In genomic region chrX:107255486-107256227, GRCm38 (mm10) we compare ENCODE assay signal across 28 mouse cellular contexts. TPM values are rescaled to one million over a fixed set of nuclear protein-coding genes. Genes with fewer than 3 reads are reported as not detected.
DNase-seq lines count a peak whose midpoint lies in the region; ATAC-seq lines count a peak whose summit lies in the region.
"Had no signal": no experiment of that assay in that cellular context is flagged by ENCODE, and none has a peak within 500 bp of the region (broad histone marks: within the 10 kb centered on the region; RNA-seq: fewer than 3 reads in every experiment).

Gene Gpr174, plus strand, starts transcription at chrX:107255878.

- H3K27ac ChIP-seq in intestine, embryonic 16.5 days (ENCODE audit: low read length) = no peak within 1 kb of the TSS
- H3K27ac ChIP-seq: forebrain, embryonic 10.5 days; heart, embryonic 10.5 days; hindbrain, embryonic 10.5 days; hindbrain, postnatal 0 days; limb, embryonic 15.5 days; liver, embryonic 15.5 days; midbrain, embryonic 10.5 days; neural tube, embryonic 13.5 days had no signal

- no peak within 1 kb of the TSS for H3K4me2 ChIP-seq in intestine, embryonic 16.5 days (ENCODE audit: low read depth, low read length)
- H3K4me2 ChIP-seq: limb, embryonic 15.5 days; liver, embryonic 15.5 days; neural tube, embryonic 13.5 days had no signal

- H3K36me3 ChIP-seq in intestine, embryonic 16.5 days (ENCODE audit: control insufficient read depth, insufficient read depth, low read length) = no peaks in the 10 kb centered on the region
- H3K36me3 ChIP-seq: forebrain, embryonic 10.5 days; heart, embryonic 10.5 days; hindbrain, embryonic 10.5 days; limb, embryonic 15.5 days; liver, embryonic 15.5 days; midbrain, embryonic 10.5 days; neural tube, embryonic 13.5 days had no signal

- peak; percentile 31 for DNase-seq in 416B (ENCODE audit: low read depth)
- no peak for DNase-seq in right cerebral cortex, postnatal 10 days (ENCODE audit: low spot score in 2 of 2)
- DNase-seq in c-Kit-positive CD71-positive TER-119-positive erythroid progenitor cells, embryonic 14.5 days (ENCODE audit: low spot score) = no peak
- DNase-seq: adrenal gland, postnatal 10 days; cerebellum, adult 18-20 months; cerebellum, postnatal 36 days; kidney, adult 2 months; kidney, postnatal 10 days; right cerebral cortex, postnatal 14 days; spleen, adult 18-20 months; thymus, postnatal 25 days had no signal

- 72% methylated on average over 2 of the region's 2 CpGs for WGBS in intestine, embryonic 16.5 days

- no peak within 1 kb of the TSS for H3K9ac ChIP-seq in intestine, embryonic 16.5 days (ENCODE audit: low read depth, low read length)
- H3K9ac ChIP-seq: limb, embryonic 15.5 days; liver, embryonic 15.5 days; neural tube, embryonic 13.5 days had no signal

- peak; percentile 50 for ATAC-seq in CD4-positive, CD25-positive, alpha-beta regulatory T cell, adult 4 months
- ATAC-seq in common myeloid progenitor, adult 5-6 weeks (replicated peaks; ENCODE audit: low read depth, poor library complexity, severe bottlenecking) = peak; percentile 67; the same call in 1 of the 2 replicates
- ATAC-seq in monocyte, adult 5-6 weeks (replicated peaks; ENCODE audit: insufficient number of reproducible peaks, low FRiP score, low TSS enrichment, poor library complexity, severe bottlenecking) = no peak
- no peak for ATAC-seq in intestine, embryonic 16.5 days
- ATAC-seq: hindbrain, postnatal 0 days; lung, postnatal 0 days had no signal

- H3K9me3 ChIP-seq in intestine, embryonic 16.5 days (ENCODE audit: control insufficient read depth, low read length) = no peaks in the 10 kb centered on the region
- H3K9me3 ChIP-seq: forebrain, embryonic 10.5 days; heart, embryonic 10.5 days; hindbrain, embryonic 10.5 days; limb, embryonic 15.5 days; liver, embryonic 15.5 days; midbrain, embryonic 10.5 days; neural tube, embryonic 13.5 days had no signal

- no peaks in the 10 kb centered on the region for H3K4me1 ChIP-seq in intestine, embryonic 16.5 days (ENCODE audit: control insufficient read depth, insufficient read depth, low read length)
- H3K4me1 ChIP-seq: forebrain, embryonic 10.5 days; heart, embryonic 10.5 days; hindbrain, embryonic 10.5 days; limb, embryonic 15.5 days; liver, embryonic 15.5 days; midbrain, embryonic 10.5 days; neural tube, embryonic 13.5 days had no signal

- no peaks in the 10 kb centered on the region for H3K27me3 ChIP-seq in intestine, embryonic 16.5 days (replicated peaks; ENCODE audit: control insufficient read depth, insufficient read depth, low read length)
- H3K27me3 ChIP-seq: limb, embryonic 15.5 days; liver, embryonic 15.5 days; neural tube, embryonic 13.5 days had no signal

- H3K4me3 ChIP-seq in intestine, embryonic 16.5 days (ENCODE audit: low read length) = no peak within 1 kb of the TSS
- H3K4me3 ChIP-seq: forebrain, embryonic 10.5 days; heart, embryonic 10.5 days; hindbrain, embryonic 10.5 days; limb, embryonic 15.5 days; liver, embryonic 15.5 days; midbrain, embryonic 10.5 days; neural tube, embryonic 13.5 days had no signal

RNA-seq across cellular contexts. Expression of gene Gpr174, which starts in this region (rescaled TPM):
- 10 to 100 TPM; 87.1 to 91.7 TPM for polyA plus RNA-seq in CD4-positive, CD25-positive, alpha-beta regulatory T cell, adult 4 months (2017; shearing (Covaris generic))
- total RNA-seq in common myeloid progenitor, adult 5-6 weeks (2017) = 0.14 and 0.34 TPM in 2 replicates
- 13.4 to 49.8 TPM (median 16.6 TPM) in 3 replicates for total RNA-seq in monocyte, adult 5-6 weeks (2017)
- 0.04 and 0.11 TPM in 2 replicates for polyA plus RNA-seq in intestine, embryonic 16.5 days (2015; fragmentation: Nextera tagmentation; extraction: Ambion mirVana)
- total RNA-seq: gastrocnemius, adult 18-20 months; hindbrain, postnatal 0 days; layer of hippocampus, adult 8-10 months; left cerebral cortex, postnatal 36 days had no signal
- polyA plus RNA-seq: C2C12; forebrain, embryonic 10.5 days; heart, embryonic 10.5 days; hindbrain, embryonic 10.5 days; lung, postnatal 0 days; midbrain, embryonic 10.5 days; neural tube, embryonic 13.5 days had no signal

Comparison
In these comparisons a context has a peak if more than half of its experiments do, and no peak if none do; other contexts are left out.
1. RNA of gene Gpr174 (total RNA-seq): 13.4 to 49.8 TPM in monocyte, adult 5-6 weeks; 0.14 to 0.34 TPM in common myeloid progenitor, adult 5-6 weeks; every median in the first group is over 10 times any median in the second.
2. RNA of gene Gpr174 (polyA plus RNA-seq): 87.1 to 91.7 TPM in CD4-positive, CD25-positive, alpha-beta regulatory T cell, adult 4 months; 0.04 to 0.11 TPM in intestine, embryonic 16.5 days; every median in the first group is over 10 times any median in the second.
3. Peak in ATAC-seq in common myeloid progenitor, adult 5-6 weeks; RNA of the gene not detected or under 1 TPM.